Mouse (Mus musculus) kidney, postnatal 36 days (tissue): Measurements from ENCODE around the gene Rhox4a2.
"Not testable (repeated sequence)": the region's sequence is repeated elsewhere in the genome, so short reads cannot be mapped to it uniquely, and the experiment has no call there.

ENCODE experiments used
- DNase-seq, 2 experiments: peaks; one replicate each; pipeline ENCODE4 v3.0.0; 2021 to 2022; ENCODE audit warnings: mixed read lengths in 2 of 2

Gene Rhox4a2

DNA sequence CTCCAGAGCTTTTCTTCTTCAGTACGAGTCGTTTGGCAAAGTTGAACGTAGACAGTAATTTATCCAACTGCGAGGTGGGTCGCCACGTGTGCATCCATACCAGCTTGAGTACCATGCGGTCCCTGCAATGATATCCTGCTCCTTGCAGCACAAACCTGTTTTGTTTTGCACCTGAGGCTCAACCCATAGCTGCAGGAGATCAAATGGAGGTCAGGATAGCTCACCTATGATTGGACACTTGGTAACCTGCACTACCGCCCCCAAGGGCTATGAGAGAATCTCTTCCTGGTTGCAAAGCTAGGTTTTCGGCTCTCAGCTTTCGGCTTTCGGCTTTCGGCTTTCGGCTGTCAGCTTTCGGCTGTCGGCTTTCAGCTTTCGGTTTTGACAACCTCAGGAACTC lies at the start of gene Rhox4a2:
Rhox4a2 (plus strand) TSS at position 301 of the 400 bp plus-strand sequence.
- not testable (repeated sequence) for DNase-seq

DNA sequence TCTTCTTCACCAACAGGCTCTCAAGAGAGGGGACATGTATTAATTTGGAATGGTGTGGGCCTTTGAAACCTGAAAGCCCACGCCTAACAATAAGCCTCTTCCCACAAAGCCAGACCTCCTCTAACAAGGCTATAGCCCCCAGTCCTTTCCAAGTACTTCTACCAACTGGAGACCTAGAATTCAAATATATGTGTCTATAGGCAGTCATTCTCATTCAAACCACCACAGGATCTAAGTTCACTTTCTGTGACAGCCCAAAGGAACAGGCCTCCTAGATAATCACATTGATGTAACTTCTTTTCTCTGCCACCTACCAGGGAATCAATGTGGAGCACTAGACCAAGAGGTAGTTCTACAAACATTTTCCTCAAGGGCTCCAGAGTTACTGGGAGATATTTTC lies 10.9 kb upstream of the Rhox4a2 start, which contains the start of gene Rhox3a2:
Rhox3a2 (plus strand) TSS at position 301 of the 400 bp plus-strand sequence.
- DNase-seq: not testable (repeated sequence)

DNA sequence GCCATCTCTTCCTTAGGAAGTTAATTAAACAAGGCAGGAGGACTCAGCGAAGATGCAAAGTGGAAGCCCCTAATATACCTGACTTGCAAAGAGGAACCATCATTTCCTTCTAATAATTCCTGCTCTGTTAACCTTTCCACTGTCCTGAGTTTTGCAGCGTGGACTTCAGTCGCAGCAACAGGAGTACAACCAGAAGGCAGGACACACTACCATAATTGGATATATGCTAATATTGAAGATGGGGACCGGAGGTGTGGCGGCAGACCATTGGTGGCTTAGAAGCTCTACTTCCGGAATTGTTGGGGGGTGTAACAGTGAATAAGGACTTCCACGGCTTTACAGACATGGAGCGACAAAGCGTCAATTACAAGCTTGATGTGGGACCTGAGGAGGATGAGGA lies 21.1 kb downstream of the Rhox4a2 start, which contains the start of gene Rhox2b:
Rhox2b (plus strand) TSS at position 301 of the 400 bp plus-strand sequence.
- not testable (repeated sequence) for DNase-seq

DNA sequence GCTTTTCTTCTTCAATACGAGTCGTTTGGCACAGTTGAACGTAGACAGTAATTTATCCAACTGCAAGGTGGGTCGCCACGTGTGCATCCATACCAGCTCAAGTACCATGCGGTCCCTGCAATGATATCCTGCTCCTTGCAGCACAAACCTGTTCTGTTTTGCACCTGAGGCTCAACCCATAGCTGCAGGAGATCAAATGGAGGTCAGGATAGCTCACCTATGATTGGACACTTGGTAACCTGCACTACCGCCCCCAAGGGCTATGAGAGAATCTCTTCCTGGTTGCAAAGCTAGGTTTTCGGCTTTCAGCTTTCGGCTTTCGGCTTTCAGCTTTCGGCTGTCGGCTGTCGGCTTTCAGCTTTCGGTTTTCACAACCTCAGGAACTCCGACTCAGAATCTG lies 41.5 kb downstream of the Rhox4a2 start, which contains the start of gene Rhox4b:
Rhox4b (plus strand) TSS at position 301 of the 400 bp plus-strand sequence.
- not testable (repeated sequence) for DNase-seq
